In the genomic region with DNA sequence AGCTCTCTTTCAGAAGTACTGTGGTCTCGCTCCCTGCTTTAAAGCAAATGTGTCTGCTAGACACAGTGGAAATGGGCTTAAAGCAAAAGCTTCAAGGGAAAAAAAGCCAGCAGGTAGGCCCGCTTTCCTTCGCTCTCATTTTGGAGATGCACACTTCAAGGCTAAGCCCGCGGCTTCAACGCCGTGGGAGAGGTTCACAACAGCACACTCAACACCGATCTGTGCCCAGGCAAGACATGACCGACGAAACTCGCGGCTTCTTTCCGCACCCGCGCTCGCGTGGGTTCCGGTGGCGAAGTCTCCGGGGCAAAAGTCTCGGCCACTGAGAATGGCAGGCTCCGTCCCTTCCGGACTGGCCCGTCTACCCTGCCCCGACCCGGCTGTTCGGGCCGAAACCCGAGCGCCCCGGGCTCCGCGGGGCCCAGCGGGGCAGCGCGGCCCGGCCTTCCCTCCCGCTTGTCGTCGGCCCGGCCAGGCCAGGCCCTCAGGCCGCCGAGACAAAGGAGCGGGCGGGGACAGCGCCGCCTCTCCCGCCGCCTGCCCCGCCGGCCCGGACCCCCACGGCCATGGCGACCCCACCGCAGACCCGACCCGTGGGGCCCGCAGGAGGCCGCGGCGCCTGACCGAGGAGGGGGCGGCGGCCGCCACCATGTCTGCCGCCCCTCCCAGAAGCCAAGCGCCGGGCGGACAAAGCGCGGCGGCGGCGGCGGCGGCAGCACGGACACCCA, we compare ENCODE assay signal across 8 mouse cellular contexts. TPM values are rescaled to one million over a fixed set of nuclear protein-coding genes. Genes with fewer than 3 reads are reported as not detected.
DNase-seq lines count a peak whose midpoint lies in the region; ATAC-seq and TF ChIP-seq lines count a peak whose summit lies in the region.

No protein-coding gene starts in this region.

- peak; percentile 26 for DNase-seq in MEL-GATA-1-ER (ENCODE audit: extremely low read depth, low read depth)
- peak; percentile 50 for DNase-seq in brain, adult 2 months (ENCODE audit: low read depth, low spot score)
- DNase-seq in forebrain, postnatal 0 days, result peak; percentile 58
- peak; percentile 15 to 23 for DNase-seq in left cerebral cortex, adult 8-10 months (ENCODE audit: low spot score in 2 of 2)
- DNase-seq in right cerebral cortex, postnatal 14 days, result peak; percentile 50
- DNase-seq in urinary bladder, postnatal 4 days (ENCODE audit: low spot score in 2 of 2), result peak; percentile 48 to 59

- no peaks in the 10 kb centered on the region for H3K36me3 ChIP-seq in forebrain, postnatal 0 days (ENCODE audit: insufficient read depth)
- H3K36me3 ChIP-seq in hindbrain, embryonic 13.5 days, result peaks cover 4% of the 10 kb centered on the region
- H3K36me3 ChIP-seq in megakaryocyte, embryonic 14.5 days (replicated peaks; ENCODE audit: low read length), result peaks cover 21% of the 10 kb centered on the region

- peak overlapping the region; percentile 100 for H3K27ac ChIP-seq in forebrain, postnatal 0 days (ENCODE audit: low read depth, low read length)
- peak overlapping the region; percentile 100 for H3K27ac ChIP-seq in hindbrain, embryonic 13.5 days

- no peaks in the 10 kb centered on the region for H3K27me3 ChIP-seq in forebrain, postnatal 0 days (ENCODE audit: insufficient read depth, low read length)
- no peaks in the 10 kb centered on the region for H3K27me3 ChIP-seq in hindbrain, embryonic 13.5 days
- H3K27me3 ChIP-seq in megakaryocyte, embryonic 14.5 days (replicated peaks), result no peaks in the 10 kb centered on the region

- peak overlapping the region; percentile 100 for H3K9ac ChIP-seq in forebrain, postnatal 0 days
- peak overlapping the region; percentile 99 for H3K9ac ChIP-seq in hindbrain, embryonic 13.5 days

- peak overlapping the region; percentile 98 for H3K4me3 ChIP-seq in forebrain, postnatal 0 days (ENCODE audit: low read depth, low read length)
- peak overlapping the region; percentile 96 for H3K4me3 ChIP-seq in hindbrain, embryonic 13.5 days
- H3K4me3 ChIP-seq in megakaryocyte, embryonic 14.5 days (replicated peaks), result peak overlapping the region; percentile 96

- TF ChIP-seq CTCF in forebrain, postnatal 0 days (IDR thresholded peaks at IDR 0.05; ENCODE audit: low read depth), result no peak

- peaks cover 32% of the 10 kb centered on the region for H3K4me1 ChIP-seq in forebrain, postnatal 0 days (ENCODE audit: insufficient read depth)
- peaks cover 43% of the 10 kb centered on the region for H3K4me1 ChIP-seq in hindbrain, embryonic 13.5 days (replicated peaks)
- H3K4me1 ChIP-seq in megakaryocyte, embryonic 14.5 days, result peaks cover 57% of the 10 kb centered on the region

- no peaks in the 10 kb centered on the region for H3K9me3 ChIP-seq in forebrain, postnatal 0 days (ENCODE audit: low read length)
- H3K9me3 ChIP-seq in hindbrain, embryonic 13.5 days, result no peaks in the 10 kb centered on the region
- no peaks in the 10 kb centered on the region for H3K9me3 ChIP-seq in megakaryocyte, embryonic 14.5 days

- WGBS in forebrain, postnatal 0 days, result under 1% methylated on average over 71 of the region's 77 CpGs
- WGBS in hindbrain, embryonic 13.5 days, result under 1% methylated on average over 54 of the region's 77 CpGs

- H3K4me2 ChIP-seq in forebrain, postnatal 0 days (ENCODE audit: low read depth), result peak overlapping the region; percentile 78
- peak overlapping the region; percentile 72 for H3K4me2 ChIP-seq in hindbrain, embryonic 13.5 days

- peak; percentile 44 for ATAC-seq in forebrain, postnatal 0 days
- peak; percentile 72 for ATAC-seq in hindbrain, embryonic 13.5 days (ENCODE audit: low FRiP score)

RNA-seq across cellular contexts. Expression of gene Gabpb1, which starts 1.5 kb away (rescaled TPM):
- total RNA-seq in forebrain, postnatal 0 days (2014; rRNA removed), result 23.9 and 27.6 TPM in 2 replicates
- 23.9 and 30.3 TPM in 2 replicates for polyA plus RNA-seq in forebrain, postnatal 0 days (2015; fragmentation: Nextera tagmentation; extraction: Ambion mirVana)
- 51.7 and 52.6 TPM in 2 replicates for polyA plus RNA-seq in hindbrain, embryonic 13.5 days (2015; fragmentation: Nextera tagmentation; extraction: Ambion mirVana)
- 10 to 100 TPM; 13.8 to 19.2 (median 16.8) TPM for total RNA-seq in left cerebral cortex, adult 8-10 months (2022)
- 1.8 and 6.0 TPM in 2 replicates for polyA plus RNA-seq in megakaryocyte, embryonic 14.5 days (2012; ENCODE audit: insufficient read depth, low replicate concordance)

RNA-seq across cellular contexts. Expression of gene Usp8, which starts 32.5 kb away (rescaled TPM):
- total RNA-seq in forebrain, postnatal 0 days (2014; rRNA removed), result 14.5 and 17.9 TPM in 2 replicates
- polyA plus RNA-seq in forebrain, postnatal 0 days (2015; fragmentation: Nextera tagmentation; extraction: Ambion mirVana), result 10.5 and 15.4 TPM in 2 replicates
- 29.1 and 29.4 TPM in 2 replicates for polyA plus RNA-seq in hindbrain, embryonic 13.5 days (2015; fragmentation: Nextera tagmentation; extraction: Ambion mirVana)
- 10 to 100 TPM; 48.5 to 50.3 (median 49.7) TPM for total RNA-seq in left cerebral cortex, adult 8-10 months (2022)
- 1.3 and 9.7 TPM in 2 replicates for polyA plus RNA-seq in megakaryocyte, embryonic 14.5 days (2012; ENCODE audit: insufficient read depth, low replicate concordance)

RNA-seq across cellular contexts. Expression of gene Hdc, which starts 55.5 kb away (rescaled TPM):
- 7.9 and 8.3 TPM in 2 replicates for total RNA-seq in forebrain, postnatal 0 days (2014; rRNA removed)
- 3.6 and 5.7 TPM in 2 replicates for polyA plus RNA-seq in forebrain, postnatal 0 days (2015; fragmentation: Nextera tagmentation; extraction: Ambion mirVana)
- polyA plus RNA-seq in hindbrain, embryonic 13.5 days (2015; fragmentation: Nextera tagmentation; extraction: Ambion mirVana), result 1.0 and 2.8 TPM in 2 replicates
- total RNA-seq in left cerebral cortex, adult 8-10 months (2022), result 1 to 10 TPM in 3 of 4 experiments, under 1 TPM in 1; 0.94 to 1.6 (median 1.2) TPM
- 2.1 and 8.8 TPM in 2 replicates for polyA plus RNA-seq in megakaryocyte, embryonic 14.5 days (2012; ENCODE audit: insufficient read depth, low replicate concordance)

Comparison
In these comparisons a context has a peak if more than half of its experiments do, and no peak if none do; other contexts are left out.
1. Peak in every context shown above with its lines: DNase-seq, ATAC-seq, H3K4me3 ChIP-seq and H3K27ac ChIP-seq.